Mouse (Mus musculus) lung, postnatal 4 days (tissue): ENCODE measurements around the gene Zscan12.

Experiments used
- DNase-seq, 2 experiments: peaks; one replicate each; pipeline ENCODE4 v3.0.0; 2021

Gene Zscan12

GRCm38 (mm10) chr13:21402848-21403247 lies 40.2 kb downstream of the Zscan12 start:
- no peak for DNase-seq

DNA sequence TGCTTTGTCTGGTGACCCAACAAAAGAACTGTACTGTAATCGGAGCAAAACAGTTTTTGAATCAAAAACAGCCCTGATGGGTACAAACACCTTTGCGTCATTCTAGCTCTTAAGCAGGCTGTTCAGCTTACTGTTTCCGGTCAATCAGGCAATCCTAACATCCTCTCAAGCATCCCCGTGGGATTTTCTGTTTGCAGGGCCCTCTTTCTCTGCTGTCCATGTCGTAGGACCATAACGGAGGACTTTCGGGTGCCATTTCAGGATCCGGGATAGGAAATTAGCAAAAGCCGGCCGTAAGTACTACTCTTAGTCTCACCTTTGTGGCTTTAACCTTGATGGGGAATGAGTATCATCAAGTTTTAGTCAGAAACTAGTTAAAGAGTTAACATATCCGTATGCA lies 44.7 kb downstream of the Zscan12 start:
- DNase-seq = no peak

DNA sequence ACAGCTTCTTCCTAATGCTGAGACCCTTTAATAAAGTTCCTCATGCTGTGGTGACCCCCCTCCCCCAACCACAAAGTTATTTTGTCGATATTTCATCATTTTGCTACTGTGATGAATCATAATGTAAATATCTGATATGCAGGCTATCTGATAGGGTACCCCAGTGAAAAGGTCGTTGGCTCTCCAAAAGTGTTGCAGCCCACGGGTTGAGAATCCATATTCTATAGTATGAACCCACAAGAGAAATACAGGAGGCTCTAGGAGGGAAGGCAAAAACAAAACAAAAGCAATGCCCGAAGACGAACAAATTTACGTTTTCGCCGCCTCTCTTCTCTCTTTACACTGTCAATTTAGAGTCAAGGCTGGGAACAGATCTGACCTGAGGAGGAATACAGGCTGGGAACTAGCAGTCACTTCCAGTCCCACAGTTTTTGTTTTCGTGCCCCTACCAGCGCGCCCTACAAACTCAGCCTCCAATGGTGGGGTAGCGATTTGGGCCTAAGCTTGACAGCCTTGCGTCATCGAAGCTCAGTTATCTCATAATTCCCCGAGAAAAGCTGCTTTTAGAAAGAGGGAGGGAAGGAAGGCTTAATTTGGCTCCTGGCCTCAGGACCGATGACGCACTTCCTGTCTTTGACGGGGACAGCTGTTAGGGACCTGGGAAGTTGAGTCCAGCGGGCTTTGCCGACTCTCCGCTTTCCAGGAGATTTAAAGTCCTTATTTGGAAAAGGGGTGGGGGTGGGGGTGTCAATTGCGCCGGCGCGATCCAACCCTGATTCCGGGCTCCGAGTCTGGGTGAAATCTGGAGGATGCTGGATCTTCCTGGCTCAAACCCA lies 45.6 kb downstream of the Zscan12 start:
- peak; percentile 85 to 89 for DNase-seq

DNA sequence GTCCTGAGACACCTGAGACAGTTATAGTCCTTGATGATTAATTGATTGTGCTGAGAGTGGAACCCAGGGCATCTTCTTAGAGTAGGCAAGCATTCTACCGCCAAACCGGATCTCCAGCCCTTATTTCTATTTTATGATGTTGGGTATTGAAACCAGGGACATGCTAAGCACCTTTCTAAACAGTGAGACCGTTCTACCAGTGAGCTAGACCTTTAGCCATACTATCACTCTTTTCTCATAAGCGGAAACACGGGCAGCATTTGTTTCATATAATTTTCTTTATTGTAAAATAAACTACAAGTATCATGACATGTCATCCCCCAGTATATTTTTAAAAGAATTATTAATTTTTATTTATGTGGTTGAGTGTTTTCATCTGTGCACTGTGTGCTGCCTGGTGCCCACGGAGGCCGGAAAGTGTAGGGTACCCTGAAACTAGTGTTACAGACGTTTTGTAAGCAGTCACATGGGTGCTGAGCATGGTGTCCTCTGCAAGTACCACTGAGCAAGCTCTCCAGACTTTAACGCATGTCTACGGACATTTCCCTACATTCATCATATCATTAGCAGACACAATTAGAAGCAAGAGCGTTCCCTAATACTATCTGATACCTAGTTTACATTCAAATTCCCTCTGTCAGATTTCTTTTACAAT lies 46.3 kb downstream of the Zscan12 start:
- DNase-seq = no peak

- no peak for DNase-seq
Measured at GRCm38 (mm10) chr13:21414231-21415212, 51.9 kb downstream of the Zscan12 start.

DNA sequence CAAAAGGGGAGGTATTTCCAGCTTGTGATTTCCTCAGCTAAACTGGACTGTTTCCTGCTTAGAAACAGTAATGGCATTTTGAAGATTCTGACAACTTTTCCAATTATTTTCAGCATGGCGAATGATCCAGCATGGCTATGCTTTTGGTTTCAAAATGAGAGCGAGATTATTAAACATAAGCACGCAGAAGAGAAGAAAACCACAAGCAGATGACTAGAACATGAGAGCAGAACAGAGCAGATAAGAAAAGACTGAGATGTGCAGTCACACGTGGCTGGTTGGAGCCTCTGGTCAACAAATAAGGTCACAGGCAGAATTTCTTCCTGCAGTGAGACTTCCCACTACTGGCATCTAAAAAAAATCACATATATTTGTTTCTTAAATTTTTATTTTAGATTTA lies 52.6 kb downstream of the Zscan12 start:
- DNase-seq = no peak

DNA sequence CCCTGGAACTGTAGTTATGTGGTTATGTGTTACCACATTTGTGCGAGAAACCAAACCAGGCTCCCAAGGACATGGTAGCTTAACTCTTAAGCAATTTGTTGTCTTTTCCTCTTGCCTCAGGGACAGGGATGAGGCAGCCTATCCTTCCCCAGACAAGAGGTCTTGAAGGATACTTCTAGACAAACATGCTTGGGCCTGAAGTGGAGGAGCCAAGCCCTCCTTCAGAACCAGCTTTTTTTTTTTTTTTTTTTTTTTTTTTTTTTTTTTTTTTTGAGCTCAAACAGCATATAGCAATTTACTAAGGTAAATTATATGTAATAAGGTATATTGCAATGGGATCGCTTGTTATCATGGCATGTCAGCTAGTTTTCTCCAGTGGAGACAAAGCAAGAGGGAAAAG lies 53.1 kb downstream of the Zscan12 start:
- DNase-seq = no peak

DNA sequence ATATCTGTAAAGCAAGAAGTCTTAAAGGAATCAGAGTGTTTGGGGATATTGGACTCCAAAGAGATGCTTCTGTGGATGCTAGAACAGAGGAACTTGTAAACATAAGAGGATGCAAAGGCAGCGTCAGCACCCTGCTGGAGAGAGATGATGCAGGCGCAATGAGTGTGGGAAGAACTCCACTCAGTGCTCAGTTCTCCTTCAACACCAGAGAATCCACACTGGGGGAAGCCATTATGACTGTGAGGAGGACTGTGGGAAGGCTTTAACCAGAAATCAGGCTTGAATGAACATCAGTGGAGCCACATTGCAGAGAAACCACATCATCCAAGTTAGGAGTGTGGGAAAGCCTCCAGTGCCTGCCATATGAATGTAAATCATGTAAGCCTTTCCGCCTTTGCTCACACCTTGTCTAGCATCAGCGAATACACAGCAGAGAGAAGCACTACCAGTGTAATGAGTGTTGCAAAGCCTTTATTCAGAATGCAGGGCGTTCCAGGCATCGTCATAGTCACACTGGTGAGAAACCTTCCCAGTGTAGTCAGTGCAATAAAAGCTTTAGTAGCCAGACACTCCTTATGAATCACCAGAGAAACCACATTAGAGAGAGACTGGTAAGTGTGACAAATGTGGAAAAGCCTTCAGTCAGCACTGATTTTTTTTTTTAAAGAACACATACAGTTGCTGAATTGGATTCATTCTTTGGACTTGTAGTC lies 54.8 kb downstream of the Zscan12 start:
- no peak for DNase-seq

- no peak for DNase-seq
Measured at GRCm38 (mm10) chr13:21418865-21419264, 56.2 kb downstream of the Zscan12 start.
